Mouse (Mus musculus) left cerebral cortex, postnatal 14 days (tissue): ENCODE data around the gene Shb. TPM values are rescaled to one million over a fixed set of nuclear protein-coding genes. Genes with fewer than 3 reads are reported as not detected.

Source experiments
- DNase-seq, 2 experiments: peaks; one replicate each; pipeline ENCODE4 v3.0.0; 2021 to 2022; ENCODE audit warnings: low spot score in 2 of 2, mixed read lengths in 1 of 2
- intact Hi-C: fragments of 180-260 bp; cut with DNase I; formaldehyde crosslinking; loops from one replicate; pipeline ENCODE4 v1.15.1; 2025
- total RNA-seq, 2 experiments: library from RNA; stranded (reverse); gene quantifications; 2 replicates each; pipeline ENCODE4 v1.2.3; 2021

Shb gene
- total RNA-seq, 2 experiments from 2014 or later, result 12.1 to 15.0 TPM

DNA sequence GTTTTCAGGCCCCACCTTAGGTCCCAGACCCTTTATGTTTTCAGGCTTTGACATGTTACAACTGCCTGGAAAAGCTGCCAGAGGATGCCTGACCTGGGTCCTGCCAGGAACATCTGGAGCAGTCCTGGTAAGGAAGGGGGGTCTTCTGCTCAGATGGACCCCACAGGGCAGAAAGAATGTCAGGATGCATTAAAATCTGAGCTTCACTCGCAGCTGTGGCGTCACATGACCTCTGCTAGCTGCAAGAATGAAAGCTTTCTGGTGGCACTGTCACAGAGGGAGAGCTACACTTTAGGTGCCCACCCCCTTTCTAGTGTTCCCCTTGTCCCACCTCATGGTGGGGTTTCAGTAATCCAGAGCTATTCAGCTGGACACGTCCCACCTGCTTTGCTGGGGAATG is 95.3 kb downstream of the Shb start:
- no peak for DNase-seq
- intact Hi-C loops, result no loop called here

DNA sequence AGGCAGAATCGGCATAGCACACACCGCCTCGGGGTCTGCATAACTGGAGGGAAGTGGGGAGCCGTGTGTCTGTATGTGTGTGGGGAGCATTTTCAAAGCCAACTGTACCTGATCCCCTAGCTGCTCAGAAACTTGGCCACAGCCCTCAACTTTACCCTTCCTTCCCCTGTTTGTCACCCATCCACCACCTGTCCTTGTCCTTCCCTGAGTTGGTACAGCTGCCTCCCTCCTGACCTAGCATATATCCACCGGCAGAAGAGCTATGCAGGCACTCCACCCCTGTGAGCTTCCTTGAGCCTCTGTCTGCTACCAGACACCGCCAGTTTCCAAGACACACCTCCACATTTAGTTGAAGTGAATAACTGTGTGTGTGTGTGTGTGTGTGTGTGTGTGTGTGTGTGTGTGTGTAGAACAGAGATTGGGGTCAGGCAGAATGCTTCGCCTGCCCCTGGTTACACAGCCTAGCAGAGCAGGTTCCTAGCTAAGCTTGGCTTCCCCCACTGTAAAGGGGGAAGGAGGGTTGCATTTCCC is 95.8 kb downstream of the Shb start:
- no peak for DNase-seq
- intact Hi-C loops, result no loop called here

DNA sequence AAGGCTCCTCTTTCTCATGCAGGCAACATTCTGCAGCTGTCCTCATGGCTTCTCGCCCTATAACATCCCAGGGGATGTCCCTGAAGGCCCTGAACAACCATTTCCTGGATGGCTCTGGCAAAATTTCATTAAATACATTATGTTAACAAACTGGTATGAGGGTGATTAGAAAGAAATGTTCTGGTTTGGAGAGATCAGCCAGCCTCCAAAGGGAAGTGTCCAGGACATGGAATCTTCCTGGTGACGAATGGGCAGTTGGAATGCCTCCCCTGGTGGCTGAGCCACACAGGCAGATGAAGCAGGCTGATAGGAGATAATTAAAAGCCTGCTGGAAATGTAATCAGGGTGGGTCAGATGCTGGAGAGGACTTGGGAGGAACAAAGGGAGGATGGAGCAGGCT is 96.4 kb downstream of the Shb start:
- intact Hi-C loops, result no loop called here
- DNase-seq, result no peak

DNA sequence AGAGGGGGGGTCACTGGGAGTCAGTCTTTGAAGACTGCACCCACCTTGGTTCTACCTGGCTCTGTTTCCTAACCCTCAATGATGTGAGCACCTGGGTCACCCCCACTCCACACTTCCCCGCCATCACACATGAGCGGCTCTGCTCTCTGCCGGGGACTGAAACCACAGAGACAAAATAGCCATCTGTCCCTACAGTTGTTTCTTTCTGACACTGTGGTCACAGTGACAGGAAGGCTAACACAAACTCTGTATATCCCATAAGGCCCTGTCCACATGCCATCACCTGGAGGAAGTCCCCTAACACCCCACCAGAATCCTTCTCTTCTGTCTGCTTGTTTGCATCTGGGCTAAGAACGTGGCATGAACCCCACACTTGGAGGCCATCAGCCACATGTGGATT is 97.6 kb downstream of the Shb start:
- intact Hi-C loops, result no loop called here
- DNase-seq, result no peak

DNA sequence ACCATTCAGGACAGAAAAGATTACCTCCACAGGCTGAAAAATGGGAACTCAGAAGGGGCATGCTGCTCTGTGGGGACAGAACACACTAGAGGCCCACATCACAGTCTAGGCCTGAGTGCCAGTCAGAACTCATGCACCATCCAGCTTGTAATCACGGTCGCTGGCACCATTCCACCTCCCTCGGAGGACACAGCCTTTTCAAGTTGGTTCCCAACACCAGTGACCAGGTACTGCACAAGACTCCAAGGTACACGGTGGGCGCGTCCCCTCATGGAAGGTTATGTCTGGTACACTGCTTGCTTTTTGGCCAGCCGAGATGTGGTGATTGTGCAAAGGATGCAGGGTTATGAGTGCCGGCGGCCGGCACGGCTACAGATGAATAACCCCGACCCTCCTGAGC is 98.2 kb downstream of the Shb start:
- intact Hi-C loops, result no loop called here
- no peak for DNase-seq

DNA sequence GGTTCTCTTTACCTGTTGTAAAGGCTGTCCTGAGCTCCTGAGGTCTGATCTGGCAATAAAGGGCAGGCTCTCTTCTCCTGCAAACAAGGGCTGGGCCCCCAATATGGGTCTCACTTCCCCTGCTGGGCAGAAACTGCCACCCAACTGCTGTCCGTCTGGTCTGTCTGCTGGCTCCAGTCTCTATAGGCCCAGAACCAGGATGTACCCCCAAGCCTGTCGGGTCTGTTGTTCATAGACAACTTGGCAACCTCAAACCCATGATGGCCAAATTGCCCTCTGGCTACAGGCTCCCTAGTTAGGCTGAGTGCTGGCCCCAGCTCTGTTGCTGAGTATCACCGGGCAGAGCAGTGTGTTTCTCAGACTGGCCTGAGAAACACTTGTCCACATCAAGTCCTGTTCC is 100.5 kb downstream of the Shb start:
- DNase-seq, result no peak
- intact Hi-C loops, result no loop called here

DNA sequence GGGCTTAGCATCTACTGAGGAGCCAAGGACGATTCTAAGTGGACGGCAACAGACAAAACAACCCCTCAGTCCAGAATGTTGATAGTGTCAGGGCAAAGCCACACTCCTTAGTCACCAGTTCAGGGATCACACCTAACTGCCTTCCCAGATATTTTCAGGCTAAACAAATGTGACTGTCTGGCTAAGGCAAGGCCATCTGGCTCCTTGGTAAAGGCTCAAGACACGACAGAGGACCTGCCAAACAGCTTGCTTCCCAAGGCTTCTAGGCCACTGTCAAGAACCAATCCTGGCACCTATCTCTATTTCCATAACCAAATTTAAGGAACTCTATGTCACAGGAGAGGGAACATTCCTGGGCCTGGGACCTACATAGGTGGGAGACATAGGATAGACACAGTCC is 101.0 kb downstream of the Shb start:
- no peak for DNase-seq
- intact Hi-C loops, result no loop called here

DNA sequence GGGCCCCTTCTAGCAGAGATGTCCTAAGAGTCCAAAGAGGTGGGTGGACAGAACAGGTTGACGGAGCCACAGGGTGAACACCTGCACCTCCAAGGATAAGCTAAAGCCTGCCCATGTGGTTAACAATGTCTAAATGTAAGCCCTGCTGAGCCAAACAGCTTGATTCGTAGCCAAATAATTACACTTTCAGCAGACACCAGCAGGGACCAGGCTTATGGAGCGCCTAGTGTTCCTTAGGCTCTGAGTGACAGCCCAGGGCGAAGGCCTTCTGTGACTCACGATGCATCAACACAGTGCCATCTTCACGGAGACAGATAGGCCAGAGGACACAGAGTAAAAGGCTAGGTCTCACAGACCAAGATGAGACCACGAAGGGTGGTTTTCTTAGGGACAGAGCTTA is 102.8 kb downstream of the Shb start:
- no peak for DNase-seq
- intact Hi-C loops, result no loop called here

DNA sequence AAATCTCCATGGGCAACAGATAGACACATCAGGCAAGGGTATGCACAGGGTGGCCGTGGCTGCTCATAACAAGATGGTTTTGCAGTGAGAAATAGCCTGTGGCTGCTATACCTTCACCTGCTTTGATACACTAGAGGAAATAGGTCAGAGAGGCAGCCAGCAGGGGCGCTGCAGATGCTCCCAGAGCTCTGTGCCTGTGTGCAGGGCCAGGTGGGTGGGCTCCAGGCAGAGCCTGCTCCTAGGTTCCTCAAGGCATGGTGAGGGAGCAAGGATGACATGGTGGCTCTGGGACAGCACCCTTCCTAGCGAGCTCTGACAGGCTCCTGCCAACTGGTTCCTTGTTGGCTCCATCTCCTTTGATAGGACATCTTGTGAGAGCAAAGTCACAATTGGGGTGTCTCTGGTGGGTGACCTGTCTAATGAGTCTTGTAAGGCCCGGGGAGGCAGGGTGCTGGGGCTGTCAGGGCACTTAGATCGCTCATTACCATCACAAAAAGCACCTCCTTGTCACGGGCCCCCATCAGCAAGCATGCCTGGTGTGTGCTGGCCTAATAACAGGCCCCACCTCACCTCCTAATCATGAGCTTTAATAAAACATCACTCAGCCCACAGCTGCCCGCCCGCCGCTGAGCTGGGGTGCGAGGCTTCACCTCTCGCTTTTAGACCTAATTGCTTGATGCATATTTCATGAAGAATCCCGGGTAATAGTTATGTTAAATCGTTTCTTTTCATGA is 105.4 kb downstream of the Shb start:
- intact Hi-C loops, result no loop called here

DNA sequence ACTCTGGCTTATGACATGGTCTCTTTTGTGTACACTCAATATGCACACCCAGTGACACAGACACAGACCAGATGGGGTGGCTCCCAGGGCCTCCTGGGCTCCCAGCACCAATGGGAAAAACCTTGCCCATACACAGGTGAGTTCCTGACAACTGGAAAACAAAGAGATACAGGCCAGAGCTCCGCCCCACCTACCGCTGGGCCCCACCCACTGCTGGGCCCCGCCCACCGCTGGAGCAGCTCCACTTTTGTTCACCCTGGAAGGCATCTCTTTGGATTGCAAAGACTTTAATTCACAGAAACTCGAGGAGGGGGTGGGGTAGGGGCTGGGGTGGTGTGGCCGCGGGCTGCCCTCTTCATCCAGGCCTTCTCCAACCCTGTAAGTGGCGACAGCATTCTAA is 108.9 kb downstream of the Shb start:
- intact Hi-C loops, result no loop called here
- DNase-seq, result no peak

More for the DNA sequence above, 105.4 kb downstream of the Shb start:
- peak in 1 of 2 experiments; percentile 35 for DNase-seq

DNA sequence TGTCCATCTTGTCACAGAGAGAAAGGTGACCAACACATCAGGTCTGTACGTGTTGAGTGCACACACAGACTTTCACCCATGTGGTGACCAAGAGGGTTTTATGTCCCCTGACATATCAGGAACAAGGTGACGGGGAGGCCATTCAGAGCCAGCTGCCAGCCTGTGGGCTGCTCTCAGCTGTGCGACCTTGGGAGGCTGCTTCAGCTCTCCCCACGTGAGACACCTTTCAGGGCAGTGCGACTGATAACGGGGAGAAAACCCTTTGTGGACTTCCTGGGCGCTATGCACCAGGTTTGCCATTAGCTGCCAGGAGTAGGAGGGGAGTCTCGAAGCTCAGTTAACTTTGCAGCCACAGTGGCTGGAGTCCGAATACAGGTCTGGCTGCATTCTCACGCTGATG is 109.6 kb downstream of the Shb start:
- intact Hi-C loops, result no loop called here
- no peak for DNase-seq

DNA sequence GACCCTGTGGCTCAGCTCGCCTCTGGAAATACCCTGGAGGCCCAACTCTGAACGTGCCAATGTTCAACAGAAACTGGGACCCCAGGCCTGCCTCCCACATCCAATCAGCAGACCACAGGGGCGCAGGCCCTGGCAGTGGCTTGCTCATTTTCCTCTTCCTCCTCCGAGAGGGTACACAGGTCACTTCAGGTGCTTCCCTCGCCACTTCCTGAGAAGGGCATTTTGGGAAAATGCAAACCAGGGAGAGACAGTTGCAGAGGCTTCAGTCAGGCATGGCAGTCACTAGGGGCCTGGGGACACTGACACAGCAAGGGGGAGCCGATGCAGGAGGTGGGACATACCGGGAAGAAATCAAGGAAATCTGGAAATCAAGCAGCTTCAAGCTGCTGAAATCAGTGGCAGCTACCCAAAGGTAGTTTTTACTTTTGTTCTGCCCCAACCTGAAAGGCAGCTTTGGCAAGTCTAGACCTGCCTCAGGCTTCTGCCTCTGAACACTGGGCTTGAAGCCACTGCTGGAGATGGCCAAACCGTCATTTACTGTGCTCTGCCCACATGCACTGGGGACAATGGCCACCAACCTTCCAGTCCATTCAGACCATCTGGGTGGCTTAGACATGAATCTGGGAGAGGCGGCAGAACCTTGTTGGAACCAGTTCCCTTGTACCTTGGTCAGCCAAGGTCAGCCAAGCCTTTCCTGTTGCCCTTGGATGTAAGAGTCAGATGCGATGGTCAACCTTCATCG is 110.6 kb downstream of the Shb start:
- no peak for DNase-seq
- intact Hi-C loops, result no loop called here

DNA sequence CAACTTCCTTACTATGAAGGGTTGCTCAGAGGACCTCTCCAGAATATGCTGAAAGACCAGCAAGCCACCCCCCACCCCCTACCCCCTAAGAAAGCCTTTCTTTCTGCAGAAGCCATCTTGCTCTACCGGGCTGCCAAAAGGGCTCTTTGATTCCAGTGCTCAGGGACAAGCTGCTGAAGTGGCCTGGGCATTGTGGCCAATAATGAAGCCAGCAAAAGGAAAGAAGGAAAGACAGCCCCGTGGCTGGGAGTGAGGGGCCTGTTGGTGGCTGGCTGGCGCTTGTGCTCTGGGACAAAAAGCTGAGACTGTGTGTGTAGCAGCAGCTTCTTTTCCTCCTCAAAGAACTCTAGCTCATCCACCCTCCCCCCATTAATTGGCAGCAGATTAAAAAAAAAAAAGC is 111.5 kb downstream of the Shb start:
- intact Hi-C loops, result no loop called here

DNA sequence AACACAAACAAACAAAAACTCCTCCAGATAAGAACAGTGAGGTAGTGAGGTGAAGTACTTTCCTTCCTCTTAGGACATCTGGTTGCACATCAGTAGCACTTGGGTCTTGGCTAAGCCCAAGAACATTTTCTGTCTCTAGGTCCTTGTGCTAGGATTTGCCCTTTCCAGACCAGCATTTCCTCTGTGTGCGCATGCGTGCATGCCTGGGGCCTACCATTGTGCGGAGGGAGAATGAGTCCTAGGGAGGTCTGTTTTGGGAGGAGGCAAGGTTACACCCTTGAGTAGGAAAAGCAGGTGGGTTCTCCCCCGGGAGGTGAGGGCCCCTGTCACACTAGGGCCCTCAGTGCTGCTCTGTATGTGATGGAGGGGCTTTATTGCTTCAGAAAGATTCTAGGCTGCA is 113.2 kb downstream of the Shb start:
- intact Hi-C loops, result loop anchor here (2.0 to 10.0 kb wide), 5 partner anchors 110 to 708 kb away; no protein-coding TSS in a partner anchor
- no peak for DNase-seq

More for the DNA sequence above, 111.5 kb downstream of the Shb start:
- DNase-seq, result no peak

DNA sequence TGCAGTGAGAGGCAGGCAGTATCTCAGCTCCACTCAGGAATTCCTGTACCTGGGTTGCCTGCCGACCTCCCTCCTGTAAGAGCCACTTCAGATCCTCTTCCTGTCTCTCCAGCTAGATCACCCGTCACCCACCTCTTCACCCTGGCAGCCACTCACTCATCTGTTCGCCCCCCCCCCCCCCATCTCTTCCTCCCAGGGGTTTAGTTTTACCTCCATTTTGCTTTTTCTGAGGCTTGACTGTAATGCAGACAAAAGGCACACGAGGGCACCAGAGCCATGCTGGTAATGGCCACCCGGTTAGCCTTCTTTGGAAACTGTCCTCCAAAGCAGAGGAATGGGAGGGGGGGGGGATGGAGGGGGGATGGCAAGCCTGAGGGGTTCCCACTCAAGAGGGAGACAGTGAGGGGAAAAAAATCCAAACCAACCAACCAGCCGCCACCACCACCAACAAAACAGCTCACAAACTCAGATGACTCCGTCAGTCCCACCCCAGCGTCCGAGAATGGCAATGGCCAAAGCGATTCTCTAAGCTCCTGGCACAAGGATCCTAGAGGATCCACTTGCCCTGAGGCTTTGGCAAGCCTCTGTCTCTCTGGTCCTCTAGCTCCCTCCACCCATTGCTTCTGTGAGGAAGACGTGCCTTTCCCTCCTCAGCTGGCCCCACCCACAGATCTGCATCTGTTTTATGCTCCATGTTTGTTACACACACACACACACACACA is 113.9 kb downstream of the Shb start:
- intact Hi-C loops, result loop anchor here (2.0 to 10.0 kb wide), 5 partner anchors 110 to 709 kb away; no protein-coding TSS in a partner anchor
- peak; percentile 58 to 73 for DNase-seq

DNA sequence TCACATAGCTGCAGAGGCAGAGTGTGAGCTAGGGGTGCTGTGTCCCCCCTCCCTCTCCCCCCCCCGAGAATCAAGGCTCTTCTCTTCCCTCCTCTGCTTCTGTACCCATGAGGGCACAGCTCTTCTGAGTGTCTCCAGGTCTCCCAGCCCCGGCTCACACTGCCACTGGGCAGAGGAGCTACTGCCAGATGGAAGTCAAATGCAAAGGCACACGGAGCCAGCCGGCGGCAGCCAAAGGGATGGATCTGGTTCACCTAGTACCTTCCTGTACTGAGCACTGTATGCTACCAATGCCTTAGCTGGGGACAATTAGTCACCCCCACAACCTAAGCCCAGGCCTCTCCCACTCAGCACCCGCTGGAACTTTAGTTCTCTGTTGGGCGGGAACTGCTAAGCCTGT is 116.0 kb downstream of the Shb start:
- DNase-seq, result no peak
- intact Hi-C loops, result loop anchor here (5.0 to 10.0 kb wide), 4 partner anchors 198 to 711 kb away; no protein-coding TSS in a partner anchor

DNA sequence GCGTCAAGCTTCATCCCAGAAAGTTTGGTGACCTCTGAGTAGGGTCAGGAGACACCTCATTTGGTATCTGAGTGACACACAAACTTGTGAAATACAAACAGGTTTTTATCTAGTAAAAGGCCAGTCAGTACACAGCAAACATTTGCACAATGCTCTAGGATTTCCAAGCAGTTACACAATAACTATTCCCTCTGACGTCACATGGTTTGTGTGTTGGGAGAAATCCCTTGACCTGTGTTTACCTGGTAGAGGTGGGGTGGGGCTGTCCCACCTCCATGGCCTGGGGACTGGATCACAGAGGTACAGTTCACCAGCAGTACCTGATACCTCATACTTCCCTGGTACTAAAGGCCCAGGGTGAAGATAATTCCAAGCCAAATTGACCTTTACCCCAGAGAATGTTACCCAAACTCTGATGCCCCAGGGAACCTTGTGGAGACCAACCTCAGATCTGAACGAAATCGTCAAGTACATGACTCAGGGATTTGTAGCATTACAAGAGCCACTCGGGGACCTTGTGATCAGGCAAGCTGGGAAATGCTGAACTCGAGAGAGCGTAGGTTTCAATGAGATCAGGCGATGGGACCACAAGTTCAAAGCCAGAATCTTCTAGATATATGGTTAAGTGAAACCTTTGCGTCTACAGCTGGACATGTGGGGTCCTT is 118.5 kb downstream of the Shb start:
- intact Hi-C loops, result loop anchor here (10.0 kb wide), 1 partner anchor 201 kb away; no protein-coding TSS in a partner anchor

DNA sequence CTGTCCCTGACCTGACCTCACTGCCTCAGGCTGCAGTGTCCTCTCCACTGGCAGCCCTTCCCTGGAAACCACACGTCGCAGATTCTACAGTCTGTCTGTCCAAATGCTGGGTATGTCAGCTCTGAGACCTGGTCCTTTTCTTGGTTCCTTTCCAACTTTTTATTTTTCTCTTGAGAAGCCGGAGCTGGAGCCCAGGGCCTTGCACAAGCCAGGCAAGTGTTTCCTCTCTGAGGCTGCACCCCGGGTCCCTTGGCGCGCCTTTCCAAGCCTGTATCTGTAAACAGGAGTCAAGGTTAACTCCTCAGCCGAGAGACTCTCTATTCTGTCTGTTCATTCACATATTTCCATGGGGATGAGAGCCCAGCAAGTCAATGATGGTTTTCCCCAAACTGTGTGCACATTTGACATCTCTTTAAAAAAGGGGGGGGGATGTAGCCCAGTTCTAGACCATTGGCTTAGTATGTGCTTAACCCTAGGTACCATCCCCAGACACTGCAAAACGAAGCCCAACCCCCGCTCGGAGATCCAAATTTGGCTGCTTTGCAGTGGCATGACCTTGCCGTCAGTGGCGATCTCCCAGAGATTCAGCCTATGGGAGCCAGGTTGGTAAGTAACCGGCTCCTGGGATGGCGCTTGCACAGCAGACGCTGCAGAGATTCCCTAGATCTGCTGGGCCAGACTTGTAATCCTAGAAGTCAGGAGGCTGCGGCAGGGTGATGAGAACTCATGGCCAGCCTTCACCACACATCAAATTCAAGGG is 119.7 kb downstream of the Shb start:
- DNase-seq, result no peak
- intact Hi-C loops, result loop anchor here (10.0 kb wide), 1 partner anchor 202 kb away; no protein-coding TSS in a partner anchor

More for the DNA sequence above, 118.5 kb downstream of the Shb start:
- no peak for DNase-seq
